Mouse (Mus musculus) right cerebral cortex, postnatal 4 days (tissue): Measurements from ENCODE around the gene Lamc1.

ENCODE experiments used
- DNase-seq: peaks from one replicate; pipeline ENCODE4 v3.0.0-alpha.2; 2022

The Lamc1 gene

GRCm38 (mm10) chr1:153296035-153296434 lies 36.6 kb downstream of the Lamc1 start:
- no peak for DNase-seq

- DNase-seq = no peak
Observed at GRCm38 (mm10) chr1:153292892-153293291, 39.7 kb downstream of the Lamc1 start.

DNA sequence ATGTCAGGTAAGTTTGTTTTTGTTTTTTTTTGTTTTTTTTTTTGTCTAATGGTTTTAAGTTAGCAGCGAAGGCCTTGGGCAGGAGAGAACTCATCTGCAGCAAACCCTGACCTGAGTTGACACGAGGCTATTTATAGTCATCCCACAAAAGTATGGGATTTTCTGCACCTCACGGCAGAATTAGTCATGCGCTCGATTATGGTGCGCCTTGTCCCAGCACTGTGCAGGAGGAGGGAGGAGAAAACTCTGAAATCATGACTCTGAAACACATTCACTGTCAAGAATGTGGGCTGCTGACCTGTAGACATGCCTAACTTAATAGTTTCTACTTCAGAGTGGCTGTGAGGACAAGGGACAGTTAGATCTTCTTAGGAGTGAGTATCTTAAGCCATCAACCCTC lies 40.4 kb downstream of the Lamc1 start:
- no peak for DNase-seq

- no peak for DNase-seq
Observed at GRCm38 (mm10) chr1:153291416-153291815, 41.2 kb downstream of the Lamc1 start.

GRCm38 (mm10) chr1:153288010-153288409 lies 44.6 kb downstream of the Lamc1 start:
- DNase-seq = no peak

GRCm38 (mm10) chr1:153287443-153287842 lies 45.1 kb downstream of the Lamc1 start:
- DNase-seq = no peak

DNA sequence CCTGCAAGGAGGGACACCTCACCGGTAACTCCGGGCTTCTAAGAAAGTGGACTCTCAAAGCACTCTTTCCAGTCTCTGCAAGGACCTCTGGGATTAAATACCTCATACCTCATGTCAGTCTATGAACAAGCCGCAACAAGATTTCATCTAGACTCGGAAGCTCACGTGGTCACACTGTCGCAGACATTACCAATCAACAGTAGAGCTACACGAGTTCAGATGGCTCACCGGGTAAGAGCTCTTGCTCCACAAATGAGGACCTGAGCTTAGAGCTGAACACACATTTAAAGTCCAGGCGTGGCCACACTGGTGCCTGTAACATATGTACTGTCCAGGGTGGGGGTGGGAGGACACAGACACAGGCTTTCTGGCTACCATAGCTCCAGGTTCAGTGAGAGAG lies 46.4 kb downstream of the Lamc1 start:
- DNase-seq = no peak

DNA sequence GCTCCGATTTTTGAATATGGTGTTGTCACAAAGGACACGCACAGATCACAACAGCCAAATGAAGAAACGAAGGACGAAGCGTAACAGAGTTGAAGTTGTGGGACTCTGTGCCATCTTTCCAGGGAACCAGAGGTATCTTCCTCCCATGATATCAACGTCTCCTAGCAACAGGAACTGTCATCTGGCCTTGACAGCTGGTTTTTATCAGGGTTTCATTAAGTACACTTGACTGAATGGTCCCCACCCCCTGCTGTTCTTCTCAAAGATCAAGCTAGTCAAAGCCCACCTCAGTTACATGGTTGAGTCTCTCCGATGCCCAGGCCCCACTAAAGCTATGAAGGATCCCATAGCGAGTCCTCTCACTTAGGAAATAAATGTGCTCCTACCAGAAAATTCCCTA lies 47.4 kb downstream of the Lamc1 start:
- DNase-seq = no peak

DNA sequence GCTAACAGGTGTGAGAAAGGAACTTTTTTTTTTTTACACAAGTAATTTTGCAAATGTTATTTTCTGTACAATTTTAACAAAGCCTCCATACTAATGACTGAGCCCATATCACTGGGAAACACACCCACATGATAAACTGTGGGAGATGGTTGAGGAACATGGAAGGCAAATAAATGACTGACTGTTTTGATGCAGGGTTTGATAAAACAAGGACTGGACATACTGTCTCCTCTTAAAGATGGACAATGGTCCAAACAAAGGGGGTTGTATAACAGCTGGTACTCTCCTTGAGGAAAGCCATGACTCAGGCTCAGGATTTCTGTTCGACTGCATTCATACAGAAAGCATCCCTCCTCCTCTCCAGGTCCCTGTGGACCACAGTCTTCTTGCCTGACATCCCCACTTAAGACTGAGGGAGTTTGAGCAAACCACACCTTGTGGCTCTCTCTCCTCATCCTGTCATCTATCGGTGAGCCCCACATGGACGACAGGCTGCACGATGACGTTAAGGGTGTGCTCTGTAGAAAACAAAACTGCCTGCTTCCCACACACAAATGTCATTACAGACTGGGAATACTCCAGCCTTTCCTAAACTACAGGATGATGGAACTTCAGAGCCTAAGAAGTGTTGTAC lies 50.1 kb downstream of the Lamc1 start:
- DNase-seq = no peak

- DNase-seq = no peak
Observed at GRCm38 (mm10) chr1:153281483-153281882, 51.1 kb downstream of the Lamc1 start.

- no peak for DNase-seq
Observed at GRCm38 (mm10) chr1:153280411-153280810, 52.2 kb downstream of the Lamc1 start.

- DNase-seq = no peak
Observed at GRCm38 (mm10) chr1:153278028-153278613, 54.5 kb downstream of the Lamc1 start.

GRCm38 (mm10) chr1:153275466-153275865 lies 57.1 kb downstream of the Lamc1 start:
- no peak for DNase-seq

DNA sequence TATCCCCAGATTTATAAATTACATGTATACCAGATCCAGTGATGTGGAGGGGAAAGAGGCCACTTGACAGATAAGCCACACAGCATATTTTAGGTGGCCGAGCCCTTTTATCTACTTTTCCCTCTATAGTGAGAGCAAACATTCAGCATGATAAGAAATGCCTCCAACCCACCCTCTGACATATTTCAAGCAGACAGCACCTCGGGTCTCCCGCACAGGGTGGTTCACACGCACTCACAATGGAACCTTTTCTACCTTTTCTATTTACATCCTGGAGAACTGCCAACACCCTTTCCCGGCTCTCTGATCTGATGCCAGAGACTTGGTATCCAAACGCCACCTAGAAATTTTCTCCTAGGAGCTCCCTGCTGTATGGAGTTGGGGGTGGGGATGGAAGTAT lies 58.0 kb downstream of the Lamc1 start:
- DNase-seq = no peak

- no peak for DNase-seq
Observed at GRCm38 (mm10) chr1:153273657-153274056, 58.9 kb downstream of the Lamc1 start.

GRCm38 (mm10) chr1:153270827-153271226 lies 61.8 kb downstream of the Lamc1 start:
- DNase-seq = no peak

DNA sequence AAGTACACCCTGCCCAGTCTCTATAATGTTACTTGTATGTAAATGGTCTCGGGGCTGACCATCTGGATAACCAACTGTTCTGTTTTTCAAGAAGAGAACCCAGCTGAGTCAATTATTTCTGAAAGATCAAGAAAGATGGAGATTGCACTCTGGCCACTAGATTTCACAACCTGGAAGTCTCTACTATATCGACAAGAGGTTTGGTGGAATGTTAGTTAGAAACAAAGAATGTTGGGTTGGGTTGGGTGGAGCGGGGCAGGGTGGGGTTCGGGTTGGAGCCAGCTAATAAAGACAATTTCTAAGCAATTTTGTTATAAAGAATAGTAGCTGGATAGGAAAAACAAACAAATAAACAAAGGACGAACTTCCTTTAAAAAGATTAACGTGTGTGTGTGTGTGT lies 62.9 kb downstream of the Lamc1 start:
- no peak for DNase-seq

GRCm38 (mm10) chr1:153268806-153269309 lies 63.7 kb downstream of the Lamc1 start:
- DNase-seq = no peak

DNA sequence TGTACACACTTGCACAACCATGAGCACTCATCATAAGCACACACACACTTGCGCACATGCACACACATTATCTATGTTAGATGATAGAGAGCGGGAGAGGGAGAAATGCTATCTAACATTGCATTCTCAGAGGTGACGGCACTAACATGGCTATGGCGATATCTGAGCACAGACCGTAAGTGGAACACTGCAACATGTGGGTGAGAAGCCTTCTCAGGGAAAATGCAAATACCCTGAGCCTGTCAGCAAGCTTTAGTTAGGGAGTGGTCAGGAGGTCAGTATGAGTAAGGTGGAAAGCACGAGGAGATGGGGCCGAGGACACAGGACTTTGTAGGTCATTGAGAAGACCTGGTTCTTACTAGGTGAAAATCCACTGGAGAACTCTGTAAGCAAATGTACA lies 64.3 kb downstream of the Lamc1 start:
- DNase-seq = no peak

GRCm38 (mm10) chr1:153267730-153268129 lies 64.9 kb downstream of the Lamc1 start:
- DNase-seq = no peak

- DNase-seq = no peak
Observed at GRCm38 (mm10) chr1:153266891-153267290, 65.7 kb downstream of the Lamc1 start.

GRCm38 (mm10) chr1:153265579-153265978 lies 67.0 kb downstream of the Lamc1 start:
- no peak for DNase-seq

DNA sequence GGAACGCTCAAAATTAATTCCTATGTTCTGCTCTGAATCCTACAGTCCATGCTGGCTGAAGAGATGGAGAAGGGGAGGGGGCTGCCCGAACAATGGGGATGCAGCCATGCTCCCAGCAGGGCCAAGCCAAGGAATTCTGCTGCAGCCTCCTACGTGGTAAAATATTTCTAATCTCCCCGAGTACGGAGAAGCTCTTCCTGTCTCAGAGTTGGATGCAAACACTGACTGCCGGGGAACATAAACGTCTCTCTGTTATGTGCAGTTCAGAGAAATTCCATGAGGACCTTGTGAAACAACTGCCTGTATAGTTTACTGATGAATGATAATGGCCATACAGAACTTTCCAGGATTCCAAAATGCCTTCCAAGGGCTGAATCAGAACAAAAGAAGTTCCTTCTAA lies 67.5 kb downstream of the Lamc1 start:
- DNase-seq = no peak

DNA sequence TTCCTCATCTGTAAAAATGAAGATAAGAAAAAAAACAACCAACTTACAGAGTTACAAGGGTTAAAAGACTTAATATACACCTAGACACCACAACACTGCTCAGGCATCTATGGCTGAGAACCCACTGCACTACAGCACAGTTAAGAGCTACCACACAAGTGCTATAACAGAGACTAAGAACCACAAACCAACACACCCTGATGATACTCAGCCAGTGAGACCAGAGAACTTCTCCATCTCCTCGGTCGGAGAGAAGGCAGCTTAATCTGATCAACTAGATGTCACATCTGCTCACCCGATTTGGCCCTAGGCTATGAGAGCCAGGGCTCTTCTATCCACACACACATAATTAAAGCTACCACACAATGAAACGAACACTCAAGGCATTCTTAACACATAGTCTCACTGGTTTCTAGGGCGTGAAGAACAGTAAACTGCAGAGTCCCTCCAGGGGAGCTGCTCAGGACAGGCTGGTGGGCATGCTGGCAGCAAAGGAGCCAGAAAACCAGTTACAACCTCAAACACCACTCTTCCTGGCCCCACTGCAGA lies 72.8 kb downstream of the Lamc1 start:
- no peak for DNase-seq
